15 mouse cellular contexts compared by ENCODE assay signal in the genomic region with DNA sequence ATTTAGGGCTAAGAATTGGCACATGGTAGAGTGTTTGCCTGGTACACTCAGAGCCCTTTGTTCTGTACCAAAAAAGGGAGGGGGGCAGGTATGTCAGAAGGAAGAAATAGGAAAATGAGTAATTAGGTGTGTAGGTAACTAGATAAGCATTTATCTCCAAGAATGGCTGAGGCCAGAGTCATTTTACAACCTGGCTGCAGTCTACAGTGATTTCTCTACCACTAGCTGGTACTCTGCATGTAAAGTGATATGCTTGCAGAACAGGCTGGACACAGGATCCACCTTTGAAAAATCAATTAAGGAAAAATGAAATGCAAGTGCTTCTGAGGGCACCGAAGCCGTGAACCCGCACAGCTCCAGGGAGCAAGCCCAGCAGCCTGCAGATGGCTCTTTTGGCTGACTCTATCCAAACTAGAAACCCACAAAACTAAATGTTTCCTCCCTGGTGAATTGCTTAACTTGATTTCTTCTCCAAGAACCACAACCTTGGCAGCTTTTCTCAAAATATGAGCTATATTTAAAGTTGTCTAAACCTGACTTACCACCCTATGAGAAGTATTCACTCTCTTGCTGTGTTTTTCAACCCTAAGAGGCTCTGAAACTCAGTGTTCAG. TPM values are rescaled to one million over a fixed set of nuclear protein-coding genes. Genes with fewer than 3 reads are reported as not detected.
DNase-seq lines count a peak whose midpoint lies in the region; ATAC-seq lines count a peak whose summit lies in the region.
"Had no signal": no experiment of that assay in that cellular context is flagged by ENCODE, and none has a peak within 500 bp of the region (broad histone marks: within the 10 kb centered on the region; RNA-seq: fewer than 3 reads in every experiment).

No protein-coding gene starts in this region.

- 0 out of 2 replicates have a peak overlapping the region, but pooled peaks have one; percentile 13 for H3K27ac ChIP-seq in forebrain, embryonic 12.5 days
- no peak overlapping the region for H3K27ac ChIP-seq in forebrain, embryonic 15.5 days (replicated peaks)
- peak overlapping the region; percentile 33; the same call in 1 of the 2 replicates for H3K27ac ChIP-seq in intestine, embryonic 16.5 days (ENCODE audit: low read length)

- H3K27me3 ChIP-seq in forebrain, embryonic 12.5 days = no peaks in the 10 kb centered on the region
- no peaks in the 10 kb centered on the region for H3K27me3 ChIP-seq in forebrain, embryonic 15.5 days
- H3K27me3 ChIP-seq in megakaryocyte, embryonic 14.5 days (replicated peaks) = no peaks in the 10 kb centered on the region
- no peaks in the 10 kb centered on the region for H3K27me3 ChIP-seq in intestine, embryonic 16.5 days (replicated peaks; ENCODE audit: control insufficient read depth, insufficient read depth, low read length)

- DNase-seq in cerebellum, postnatal 10 days = no peak
- DNase-seq in frontal cortex, postnatal 10 days (ENCODE audit: low spot score in 2 of 2) = no peak
- DNase-seq: cerebellum, postnatal 25 days; gastrocnemius, postnatal 14 days; kidney, adult 18-20 months; right cerebral cortex, postnatal 4 days had no signal

- peaks cover 25% of the 10 kb centered on the region for H3K4me1 ChIP-seq in forebrain, embryonic 12.5 days
- H3K4me1 ChIP-seq in forebrain, embryonic 15.5 days = peaks cover 15% of the 10 kb centered on the region
- H3K4me1 ChIP-seq in megakaryocyte, embryonic 14.5 days = peaks cover 92% of the 10 kb centered on the region
- H3K4me1 ChIP-seq in intestine, embryonic 16.5 days (ENCODE audit: control insufficient read depth, insufficient read depth, low read length) = peaks cover 22% of the 10 kb centered on the region

- H3K4me3 ChIP-seq in forebrain, embryonic 12.5 days (replicated peaks) = no peak overlapping the region
- H3K4me3 ChIP-seq in forebrain, embryonic 15.5 days = no peak overlapping the region
- H3K4me3 ChIP-seq in megakaryocyte, embryonic 14.5 days (replicated peaks) = peak overlapping the region; percentile 44
- no peak overlapping the region for H3K4me3 ChIP-seq in intestine, embryonic 16.5 days (ENCODE audit: low read length)
- H3K4me3 ChIP-seq: forebrain, embryonic 10.5 days had no signal

- no peak overlapping the region for H3K4me2 ChIP-seq in forebrain, embryonic 12.5 days
- no peak overlapping the region for H3K4me2 ChIP-seq in forebrain, embryonic 15.5 days (replicated peaks)
- H3K4me2 ChIP-seq in intestine, embryonic 16.5 days (ENCODE audit: low read depth, low read length) = no peak overlapping the region

- H3K9ac ChIP-seq in forebrain, embryonic 12.5 days = no peak overlapping the region
- no peak overlapping the region for H3K9ac ChIP-seq in forebrain, embryonic 15.5 days (replicated peaks)
- H3K9ac ChIP-seq in intestine, embryonic 16.5 days (ENCODE audit: low read depth, low read length) = no peak overlapping the region

- WGBS in forebrain, embryonic 12.5 days = 88% methylated on average over 3 of the region's 3 CpGs
- 79% methylated on average over 3 of the region's 3 CpGs for WGBS in forebrain, embryonic 15.5 days
- WGBS in intestine, embryonic 16.5 days = 57% methylated on average over 3 of the region's 3 CpGs

- peaks cover 7% of the 10 kb centered on the region; the same call in 1 of the 2 replicates for H3K36me3 ChIP-seq in forebrain, embryonic 12.5 days (replicated peaks)
- H3K36me3 ChIP-seq in forebrain, embryonic 15.5 days = no peaks in the 10 kb centered on the region
- peaks cover 11% of the 10 kb centered on the region for H3K36me3 ChIP-seq in megakaryocyte, embryonic 14.5 days (replicated peaks; ENCODE audit: low read length)
- no peaks in the 10 kb centered on the region for H3K36me3 ChIP-seq in intestine, embryonic 16.5 days (ENCODE audit: control insufficient read depth, insufficient read depth, low read length)

- H3K9me3 ChIP-seq in forebrain, embryonic 12.5 days = no peaks in the 10 kb centered on the region
- no peaks in the 10 kb centered on the region for H3K9me3 ChIP-seq in forebrain, embryonic 15.5 days
- no peaks in the 10 kb centered on the region for H3K9me3 ChIP-seq in megakaryocyte, embryonic 14.5 days
- H3K9me3 ChIP-seq in intestine, embryonic 16.5 days (ENCODE audit: control insufficient read depth, low read length) = no peaks in the 10 kb centered on the region
- H3K9me3 ChIP-seq: forebrain, embryonic 10.5 days had no signal

- ATAC-seq in forebrain, embryonic 12.5 days (ENCODE audit: low FRiP score) = no peak
- ATAC-seq in forebrain, embryonic 15.5 days (replicated peaks) = no peak
- no peak for ATAC-seq in megakaryocyte, adult 5-6 weeks (ENCODE audit: poor library complexity, severe bottlenecking)
- ATAC-seq in intestine, embryonic 16.5 days = peak; percentile 71
- ATAC-seq in monocyte, adult 5-6 weeks (replicated peaks; ENCODE audit: insufficient number of reproducible peaks, low FRiP score, low TSS enrichment, poor library complexity, severe bottlenecking) = no peak
- ATAC-seq: CD4-positive, CD25-positive, alpha-beta regulatory T cell, adult 4 months; midbrain, embryonic 16.5 days had no signal

RNA-seq across cellular contexts. Expression of a gene that starts 5.6 kb away (rescaled TPM):
- 36.0 and 38.8 TPM in 2 replicates for polyA plus RNA-seq in forebrain, embryonic 12.5 days (2016; fragmentation: Nextera tagmentation; extraction: Ambion mirVana)
- polyA plus RNA-seq in forebrain, embryonic 15.5 days (2015; fragmentation: Nextera tagmentation; extraction: Ambion mirVana) = 10.6 and 11.2 TPM in 2 replicates
- 1.8 TPM in 1 of 2 replicates, not detected in the other for polyA plus RNA-seq in megakaryocyte, embryonic 14.5 days (2012; ENCODE audit: insufficient read depth, low replicate concordance)
- total RNA-seq in megakaryocyte, adult 5-6 weeks (2015) = 48.5 and 50.3 TPM in 2 replicates
- 62.7 and 65.3 TPM in 2 replicates for total RNA-seq in megakaryocyte, adult 5-6 weeks (2017)
- polyA plus RNA-seq in intestine, embryonic 16.5 days (2015; fragmentation: Nextera tagmentation; extraction: Ambion mirVana) = 14.2 and 14.8 TPM in 2 replicates
- total RNA-seq in monocyte, adult 5-6 weeks (2017) = 1.1 to 2.3 TPM (median 1.9 TPM) in 3 replicates

RNA-seq across cellular contexts. Expression of a gene that starts 33.5 kb away (rescaled TPM):
- 18.1 and 20.5 TPM in 2 replicates for polyA plus RNA-seq in forebrain, embryonic 12.5 days (2016; fragmentation: Nextera tagmentation; extraction: Ambion mirVana)
- polyA plus RNA-seq in forebrain, embryonic 15.5 days (2015; fragmentation: Nextera tagmentation; extraction: Ambion mirVana) = 34.7 and 35.1 TPM in 2 replicates
- 25.1 and 50.6 TPM in 2 replicates for polyA plus RNA-seq in megakaryocyte, embryonic 14.5 days (2012; ENCODE audit: insufficient read depth, low replicate concordance)
- total RNA-seq in megakaryocyte, adult 5-6 weeks (2015) = 5.2 and 6.3 TPM in 2 replicates
- total RNA-seq in megakaryocyte, adult 5-6 weeks (2017) = 6.1 and 6.3 TPM in 2 replicates
- polyA plus RNA-seq in intestine, embryonic 16.5 days (2015; fragmentation: Nextera tagmentation; extraction: Ambion mirVana) = 11.9 and 12.2 TPM in 2 replicates
- 21.9 to 24.9 TPM (median 22.4 TPM) in 3 replicates for total RNA-seq in monocyte, adult 5-6 weeks (2017)

RNA-seq across cellular contexts. Expression of a gene that starts 51.7 kb away (rescaled TPM):
- 19.3 and 22.7 TPM in 2 replicates for polyA plus RNA-seq in forebrain, embryonic 12.5 days (2016; fragmentation: Nextera tagmentation; extraction: Ambion mirVana)
- 16.9 and 17.9 TPM in 2 replicates for polyA plus RNA-seq in forebrain, embryonic 15.5 days (2015; fragmentation: Nextera tagmentation; extraction: Ambion mirVana)
- polyA plus RNA-seq in megakaryocyte, embryonic 14.5 days (2012; ENCODE audit: insufficient read depth, low replicate concordance) = 16.8 and 19.5 TPM in 2 replicates
- 7.7 and 9.5 TPM in 2 replicates for total RNA-seq in megakaryocyte, adult 5-6 weeks (2015)
- total RNA-seq in megakaryocyte, adult 5-6 weeks (2017) = 9.2 and 9.4 TPM in 2 replicates
- polyA plus RNA-seq in intestine, embryonic 16.5 days (2015; fragmentation: Nextera tagmentation; extraction: Ambion mirVana) = 4.7 and 6.0 TPM in 2 replicates
- 14.4 to 39.3 TPM (median 21.5 TPM) in 3 replicates for total RNA-seq in monocyte, adult 5-6 weeks (2017)

RNA-seq across cellular contexts. Expression of a gene that starts 52.8 kb away (rescaled TPM):
- 11.0 and 14.0 TPM in 2 replicates for polyA plus RNA-seq in forebrain, embryonic 12.5 days (2016; fragmentation: Nextera tagmentation; extraction: Ambion mirVana)
- polyA plus RNA-seq in forebrain, embryonic 15.5 days (2015; fragmentation: Nextera tagmentation; extraction: Ambion mirVana) = 17.5 and 21.0 TPM in 2 replicates
- 0.34 TPM in 1 of 2 replicates, not detected in the other for polyA plus RNA-seq in megakaryocyte, embryonic 14.5 days (2012; ENCODE audit: insufficient read depth, low replicate concordance)
- 0.05 and 0.29 TPM in 2 replicates for total RNA-seq in megakaryocyte, adult 5-6 weeks (2015)
- total RNA-seq in megakaryocyte, adult 5-6 weeks (2017) = not detected in 2 replicates
- 0.45 and 0.68 TPM in 2 replicates for polyA plus RNA-seq in intestine, embryonic 16.5 days (2015; fragmentation: Nextera tagmentation; extraction: Ambion mirVana)
- not detected in 3 replicates for total RNA-seq in monocyte, adult 5-6 weeks (2017)
- polyA plus RNA-seq: CD4-positive, CD25-positive, alpha-beta regulatory T cell, adult 4 months had no signal
